Mouse (Mus musculus): ENCODE measurements around the gene Tfeb.

DNA sequence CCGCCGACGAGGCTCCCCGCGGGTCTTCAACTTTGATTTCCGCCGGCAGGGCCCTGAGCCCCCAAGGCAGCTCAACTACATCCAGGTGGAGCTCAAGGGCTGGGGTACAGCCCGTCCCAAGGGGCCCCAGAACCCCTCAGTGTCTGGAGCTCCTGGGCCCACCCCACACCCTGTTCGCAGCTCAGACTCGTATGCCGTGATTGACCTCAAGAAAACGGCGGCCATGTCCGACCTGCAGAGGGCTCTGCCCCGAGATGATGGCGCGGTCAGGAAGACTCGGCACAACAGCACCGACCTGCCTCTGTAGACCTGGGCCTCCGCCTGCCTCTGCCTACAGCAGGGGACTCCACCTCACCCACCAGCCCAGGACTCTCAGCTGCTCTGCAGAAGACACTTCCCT is 33.3 kb upstream of the Tfeb start:
- TF ChIP-seq CTCF (conservative IDR thresholded peaks at IDR 0.05; ENCODE audit: insufficient read depth, insufficient read length, low read depth, low read length) (no peak), POLR2A (IDR thresholded peaks at IDR 0.05; ENCODE audit: low read depth, low read length) (no peak)

All from kidney, adult 2 months (tissue).